Mouse (Mus musculus): ENCODE data around the gene Ndufb10.
"Not testable (repeated sequence)": the region's sequence is repeated elsewhere in the genome, so short reads cannot be mapped to it uniquely, and the experiment has no call there.

Gene Ndufb10

GRCm38 (mm10) chr17:24734513-24734912 lies 10.2 kb upstream of the Ndufb10 start:
- no peak for DNase-seq (ENCODE audit: low spot score in 2 of 2)

- DNase-seq (ENCODE audit: low spot score in 2 of 2): no peak
Measured at GRCm38 (mm10) chr17:24733434-24734050, 9.3 kb upstream of the Ndufb10 start.

GRCm38 (mm10) chr17:24732233-24732935 lies 8.1 kb upstream of the Ndufb10 start:
- no peak for DNase-seq (ENCODE audit: low spot score in 2 of 2)

- DNase-seq (ENCODE audit: low spot score in 2 of 2): no peak
Measured at GRCm38 (mm10) chr17:24730787-24731186, 6.5 kb upstream of the Ndufb10 start.

- no peak for DNase-seq (ENCODE audit: low spot score in 2 of 2)
Measured at GRCm38 (mm10) chr17:24729067-24729466, 4.8 kb upstream of the Ndufb10 start.

GRCm38 (mm10) chr17:24728184-24728583 lies 3.9 kb upstream of the Ndufb10 start:
- DNase-seq (ENCODE audit: low spot score in 2 of 2): no peak

- no peak for DNase-seq (ENCODE audit: low spot score in 2 of 2)
Measured at GRCm38 (mm10) chr17:24727618-24728017, 3.3 kb upstream of the Ndufb10 start, which contains the start of gene Rpl3l. Rpl3l (plus strand) TSS chr17:24727820.

GRCm38 (mm10) chr17:24725637-24726390 lies 1.5 kb upstream of the Ndufb10 start:
- no peak for DNase-seq (ENCODE audit: low spot score in 2 of 2)

GRCm38 (mm10) chr17:24723881-24724180 lies 447 bp downstream of the Ndufb10 start:
- DNase-seq (ENCODE audit: low spot score in 2 of 2): no peak

- no peak for DNase-seq (ENCODE audit: low spot score in 2 of 2)
Measured at GRCm38 (mm10) chr17:24723122-24723880, 977 bp downstream of the Ndufb10 start.

- no peak for DNase-seq (ENCODE audit: low spot score in 2 of 2)
Measured at GRCm38 (mm10) chr17:24722220-24722924, 1.9 kb downstream of the Ndufb10 start.

GRCm38 (mm10) chr17:24721383-24721955 lies 2.8 kb downstream of the Ndufb10 start:
- not testable (repeated sequence) for DNase-seq (ENCODE audit: low spot score in 2 of 2)

GRCm38 (mm10) chr17:24720616-24721015 lies 3.7 kb downstream of the Ndufb10 start:
- DNase-seq (ENCODE audit: low spot score in 2 of 2): not testable (repeated sequence)

- DNase-seq (ENCODE audit: low spot score in 2 of 2): peak; percentile 99
Measured at GRCm38 (mm10) chr17:24719494-24720222, 4.6 kb downstream of the Ndufb10 start.

GRCm38 (mm10) chr17:24718938-24719337 lies 5.3 kb downstream of the Ndufb10 start:
- not testable (repeated sequence) for DNase-seq (ENCODE audit: low spot score in 2 of 2)

- DNase-seq (ENCODE audit: low spot score in 2 of 2): no peak
Measured at GRCm38 (mm10) chr17:24717943-24718342, 6.3 kb downstream of the Ndufb10 start, which contains the start of the genes Rnf151 and Rps2. Rnf151 (minus strand) TSS chr17:24718063. Rps2 (plus strand) TSS chr17:24718116.

GRCm38 (mm10) chr17:24716166-24716682 lies 8.1 kb downstream of the Ndufb10 start:
- DNase-seq (ENCODE audit: low spot score in 2 of 2): no peak

GRCm38 (mm10) chr17:24715556-24715955 lies 8.7 kb downstream of the Ndufb10 start:
- no peak for DNase-seq (ENCODE audit: low spot score in 2 of 2)

- no peak for DNase-seq (ENCODE audit: low spot score in 2 of 2)
Measured at GRCm38 (mm10) chr17:24708646-24709045, 15.6 kb downstream of the Ndufb10 start.
